Comparison of ENCODE assay signal across 18 mouse cellular contexts in the genomic region with DNA sequence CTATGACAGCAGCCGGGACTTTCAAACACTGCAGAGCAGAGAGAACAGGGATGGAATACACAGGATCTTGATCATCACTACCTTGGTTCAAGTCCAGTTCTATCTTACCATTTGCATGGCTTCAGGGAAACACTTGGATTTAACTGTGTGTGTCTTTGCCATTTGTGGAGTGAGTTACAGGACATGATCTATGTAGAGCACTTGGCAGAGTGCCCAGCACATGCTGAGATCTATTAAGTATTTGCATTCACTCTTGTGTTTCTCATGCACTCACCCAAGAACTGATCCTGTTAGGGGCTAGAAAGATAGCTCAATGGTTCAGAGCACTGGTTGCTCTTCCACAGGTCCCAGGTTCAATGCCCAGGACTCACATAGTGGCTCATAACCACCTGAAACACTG. TPM values are rescaled to one million over a fixed set of nuclear protein-coding genes. Genes with fewer than 3 reads are reported as not detected.
A peak's percentile ranks its signal among the peaks of the same experiment; 100 is the strongest.
DNase-seq lines count a peak whose midpoint lies in the region; ATAC-seq and TF ChIP-seq lines count a peak whose summit lies in the region.
"Had no signal": no experiment of that assay in that cellular context is flagged by ENCODE, and none has a peak within 500 bp of the region (broad histone marks: within the 10 kb centered on the region; RNA-seq: fewer than 3 reads in every experiment).

No protein-coding gene starts in this region.

- no peak overlapping the region for H3K27ac ChIP-seq in embryonic facial prominence, embryonic 14.5 days (replicated peaks; ENCODE audit: low read depth, low read length)
- H3K27ac ChIP-seq in embryonic facial prominence, embryonic 10.5 days (replicated peaks): no peak overlapping the region
- no peak overlapping the region for H3K27ac ChIP-seq in limb, embryonic 14.5 days (replicated peaks; ENCODE audit: low read depth, low read length)
- H3K27ac ChIP-seq in limb, embryonic 10.5 days: no peak overlapping the region
- H3K27ac ChIP-seq: embryonic facial prominence, embryonic 13.5 days; forebrain, embryonic 10.5 days; hindbrain, embryonic 10.5 days; limb, embryonic 13.5 days; midbrain, embryonic 10.5 days; stomach, embryonic 15.5 days had no signal

- no peak overlapping the region for H3K4me2 ChIP-seq in embryonic facial prominence, embryonic 14.5 days (ENCODE audit: low read depth, low read length)
- no peak overlapping the region for H3K4me2 ChIP-seq in limb, embryonic 14.5 days (replicated peaks; ENCODE audit: low read depth, low read length, severe bottlenecking)
- H3K4me2 ChIP-seq: embryonic facial prominence, embryonic 13.5 days; limb, embryonic 13.5 days; stomach, embryonic 15.5 days had no signal

- no peaks in the 10 kb centered on the region for H3K4me1 ChIP-seq in embryonic facial prominence, embryonic 14.5 days (ENCODE audit: control insufficient read depth, insufficient read depth, low read length)
- no peaks in the 10 kb centered on the region for H3K4me1 ChIP-seq in embryonic facial prominence, embryonic 10.5 days
- H3K4me1 ChIP-seq in limb, embryonic 14.5 days (ENCODE audit: control insufficient read depth, insufficient read depth, low read length): no peaks in the 10 kb centered on the region
- no peaks in the 10 kb centered on the region for H3K4me1 ChIP-seq in limb, embryonic 10.5 days
- H3K4me1 ChIP-seq: embryonic facial prominence, embryonic 13.5 days; forebrain, embryonic 10.5 days; hindbrain, embryonic 10.5 days; limb, embryonic 13.5 days; midbrain, embryonic 10.5 days; stomach, embryonic 15.5 days had no signal

- peaks cover 5% of the 10 kb centered on the region; the same call in 1 of the 2 replicates for H3K9me3 ChIP-seq in embryonic facial prominence, embryonic 14.5 days (ENCODE audit: control insufficient read depth, low read length)
- peaks cover 6% of the 10 kb centered on the region for H3K9me3 ChIP-seq in embryonic facial prominence, embryonic 10.5 days
- no peaks in the 10 kb centered on the region for H3K9me3 ChIP-seq in limb, embryonic 14.5 days (ENCODE audit: control insufficient read depth, low read length)
- no peaks in the 10 kb centered on the region for H3K9me3 ChIP-seq in limb, embryonic 10.5 days (replicated peaks)
- H3K9me3 ChIP-seq: embryonic facial prominence, embryonic 13.5 days; stomach, embryonic 15.5 days had no signal

- no peak for TF ChIP-seq POLR2A in limb, embryonic 14.5 days (IDR thresholded peaks at IDR 0.05; ENCODE audit: borderline replicate concordance, extremely low read depth, insufficient read depth, insufficient read length)

- H3K9ac ChIP-seq in embryonic facial prominence, embryonic 14.5 days (ENCODE audit: low read depth, low read length): no peak overlapping the region
- no peak overlapping the region for H3K9ac ChIP-seq in limb, embryonic 14.5 days (ENCODE audit: low read depth, low read length, severe bottlenecking)
- H3K9ac ChIP-seq: embryonic facial prominence, embryonic 13.5 days; limb, embryonic 13.5 days; stomach, embryonic 15.5 days had no signal

- no peaks in the 10 kb centered on the region for H3K36me3 ChIP-seq in embryonic facial prominence, embryonic 14.5 days (ENCODE audit: control insufficient read depth, insufficient read depth, low read length)
- H3K36me3 ChIP-seq in embryonic facial prominence, embryonic 10.5 days (replicated peaks): no peaks in the 10 kb centered on the region
- no peaks in the 10 kb centered on the region for H3K36me3 ChIP-seq in limb, embryonic 14.5 days (ENCODE audit: control insufficient read depth, insufficient read depth, low read length)
- H3K36me3 ChIP-seq in limb, embryonic 10.5 days: no peaks in the 10 kb centered on the region
- H3K36me3 ChIP-seq: embryonic facial prominence, embryonic 13.5 days; forebrain, embryonic 10.5 days; hindbrain, embryonic 10.5 days; limb, embryonic 13.5 days; midbrain, embryonic 10.5 days; stomach, embryonic 15.5 days had no signal

- H3K27me3 ChIP-seq in embryonic facial prominence, embryonic 14.5 days (replicated peaks; ENCODE audit: control insufficient read depth, insufficient read depth, low read length): no peaks in the 10 kb centered on the region
- H3K27me3 ChIP-seq in embryonic facial prominence, embryonic 10.5 days (replicated peaks; ENCODE audit: low read depth, poor library complexity, severe bottlenecking): no peaks in the 10 kb centered on the region
- no peaks in the 10 kb centered on the region for H3K27me3 ChIP-seq in limb, embryonic 14.5 days (ENCODE audit: control insufficient read depth, insufficient read depth, low read length)
- no peaks in the 10 kb centered on the region for H3K27me3 ChIP-seq in limb, embryonic 10.5 days (ENCODE audit: low read depth, poor library complexity, severe bottlenecking)
- H3K27me3 ChIP-seq: embryonic facial prominence, embryonic 13.5 days; limb, embryonic 13.5 days; stomach, embryonic 15.5 days had no signal

- ATAC-seq in embryonic facial prominence, embryonic 14.5 days (ENCODE audit: low read depth): no peak
- ATAC-seq in limb, embryonic 14.5 days (ENCODE audit: low FRiP score, low read depth): no peak
- ATAC-seq: inflammation-experienced regulatory T-cells, adult 6 months had no signal

- WGBS in embryonic facial prominence, embryonic 14.5 days: 71% methylated on average over 1 of the region's 1 CpGs
- 97% methylated on average over 1 of the region's 1 CpGs for WGBS in embryonic facial prominence, embryonic 10.5 days
- WGBS in limb, embryonic 14.5 days: 90% methylated on average over 1 of the region's 1 CpGs
- WGBS in limb, embryonic 10.5 days: 98% methylated on average over 1 of the region's 1 CpGs

- peak; percentile 72 for DNase-seq in embryonic facial prominence, embryonic 14.5 days (ENCODE audit: low spot score)
- no peak for DNase-seq in embryonic facial prominence, embryonic 10.5 days (ENCODE audit: low spot score)
- peak; percentile 55 for DNase-seq in limb, embryonic 14.5 days (ENCODE audit: low spot score)
- DNase-seq in limb, embryonic 10.5 days (ENCODE audit: low spot score): no peak
- DNase-seq in 3T3-L1 (ENCODE audit: low read depth, low spot score) (peak; percentile 5), 416B (ENCODE audit: low read depth) (peak; percentile 1)
- DNase-seq in yolk sac, embryonic 10.5 days (ENCODE audit: low spot score): no peak
- DNase-seq: gastrocnemius, postnatal 14 days; lung, postnatal 36 days had no signal

- H3K4me3 ChIP-seq in embryonic facial prominence, embryonic 14.5 days (ENCODE audit: low read depth, low read length): no peak overlapping the region
- H3K4me3 ChIP-seq in embryonic facial prominence, embryonic 10.5 days: no peak overlapping the region
- H3K4me3 ChIP-seq in limb, embryonic 14.5 days (replicated peaks; ENCODE audit: low read length): no peak overlapping the region
- H3K4me3 ChIP-seq in limb, embryonic 10.5 days: no peak overlapping the region
- H3K4me3 ChIP-seq: embryonic facial prominence, embryonic 13.5 days; forebrain, embryonic 10.5 days; hindbrain, embryonic 10.5 days; limb, embryonic 13.5 days; midbrain, embryonic 10.5 days; myocyte; stomach, embryonic 15.5 days had no signal

RNA-seq across cellular contexts. Expression of a gene that starts 21.5 kb away (rescaled TPM):
- polyA plus RNA-seq in embryonic facial prominence, embryonic 14.5 days (2014; fragmentation: Nextera tagmentation; extraction: Ambion mirVana): 1.4 and 2.0 TPM in 2 replicates
- polyA plus RNA-seq in embryonic facial prominence, embryonic 10.5 days (2016; fragmentation: Nextera tagmentation; extraction: Ambion mirVana): 0.52 and 0.59 TPM in 2 replicates
- 0.90 and 0.97 TPM in 2 replicates for polyA plus RNA-seq in limb, embryonic 14.5 days (2012; rRNA removed)
- 1.7 and 1.8 TPM in 2 replicates for polyA plus RNA-seq in limb, embryonic 14.5 days (2014; fragmentation: Nextera tagmentation; extraction: Ambion mirVana)
- 0.15 and 0.48 TPM in 2 replicates for polyA plus RNA-seq in limb, embryonic 10.5 days (2016; fragmentation: Nextera tagmentation; extraction: Ambion mirVana)
- polyA plus RNA-seq: myocyte; spleen, adult 2 months had no signal

Comparison
In these comparisons a context has a peak if more than half of its experiments do, and no peak if none do; other contexts are left out.
1. DNase-seq: peak in embryonic facial prominence, embryonic 14.5 days (single experiment), limb, embryonic 14.5 days (single experiment), 3T3-L1 (single experiment) and 416B (single experiment); none in embryonic facial prominence, embryonic 10.5 days (single experiment), limb, embryonic 10.5 days (single experiment) and yolk sac, embryonic 10.5 days (single experiment).